Mouse (Mus musculus) cortical plate, adult 2 months (tissue): ENCODE data around the gene Nat10.

Experiments used
- CTCF ChIP-seq: fragments of 200-500 bp; IDR thresholded peaks from 2 replicates; pipeline ENCODE4 v1.5.1; 2011; ENCODE audit warnings: mild to moderate bottlenecking, control low read depth, low read length; ENCODE audit not compliant: insufficient read depth; ENCODE audit errors: extremely low read depth
- POLR2A ChIP-seq: fragments of 200-500 bp; IDR thresholded peaks from 2 replicates; pipeline ENCODE4 v1.6.1; 2011; ENCODE audit warnings: mild to moderate bottlenecking, low read length, control low read depth; ENCODE audit not compliant: insufficient read depth; ENCODE audit errors: extremely low read depth

DNA sequence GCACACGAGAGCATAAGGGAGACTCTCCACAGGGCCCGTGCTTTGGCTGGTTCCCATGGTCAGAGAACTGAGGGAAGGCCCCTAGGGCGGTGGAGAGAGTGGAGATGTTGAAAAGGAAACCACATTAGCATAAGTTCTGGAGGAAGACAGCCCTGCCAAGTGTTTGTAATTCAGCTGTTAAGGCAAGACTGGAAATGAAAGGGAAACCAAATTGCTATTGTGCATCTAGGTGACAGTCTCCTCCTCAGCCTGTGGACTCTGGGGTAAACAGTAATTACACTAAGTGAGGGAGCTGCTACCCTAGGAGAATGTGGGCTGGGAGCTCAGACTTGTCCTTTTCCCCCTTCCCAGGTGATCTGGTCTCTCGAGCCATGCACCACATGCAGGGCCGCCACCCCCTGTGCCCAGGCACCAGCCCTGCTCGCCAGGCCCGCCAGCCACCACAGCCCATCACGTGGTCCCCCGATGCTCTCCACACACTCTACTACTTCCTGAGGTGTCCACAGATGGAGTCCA is 78.1 kb downstream of the Nat10 start:
- TF ChIP-seq CTCF (no peak), POLR2A (no peak)
